In the genomic region with DNA sequence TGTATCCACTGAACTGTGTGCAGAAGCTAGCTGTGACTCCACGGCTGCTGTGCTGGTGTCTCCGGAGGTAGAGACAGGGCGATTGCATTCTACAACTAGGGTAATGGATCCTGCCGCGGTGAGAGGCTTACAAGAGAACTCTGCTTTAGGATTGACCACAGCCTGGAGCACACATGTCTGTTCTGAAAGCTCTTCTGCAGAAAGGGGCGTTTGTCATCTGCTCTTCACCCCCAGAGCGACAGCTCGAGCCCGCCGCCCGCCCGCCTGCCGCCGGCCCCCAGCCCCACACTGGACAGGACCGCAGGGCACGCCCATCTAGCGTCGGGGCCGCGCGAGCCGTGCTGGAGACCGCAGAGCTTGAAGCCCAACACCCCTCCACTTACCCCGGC, we compare ENCODE assay signal across 8 mouse cellular contexts. TPM values are rescaled to one million over a fixed set of nuclear protein-coding genes. Genes with fewer than 3 reads are reported as not detected.
DNase-seq lines count a peak whose midpoint lies in the region; ATAC-seq and TF ChIP-seq lines count a peak whose summit lies in the region.

No protein-coding gene starts in this region.

- in situ Hi-C loops in Patski (cut with MboI; ENCODE audit: low pct_unique_long_range_greater_than_20kb): loop anchor here (5.0 kb wide), 1 partner anchor 36 kb away; no protein-coding TSS in a partner anchor

- H3K27me3 ChIP-seq in heart, postnatal 0 days (ENCODE audit: control insufficient read depth, insufficient read depth, low read length): no peaks in the 10 kb centered on the region
- H3K27me3 ChIP-seq in Patski: no peaks in the 10 kb centered on the region
- H3K27me3 ChIP-seq in hindbrain, embryonic 12.5 days: no peaks in the 10 kb centered on the region
- H3K27me3 ChIP-seq in midbrain, embryonic 12.5 days: no peaks in the 10 kb centered on the region

- H3K4me1 ChIP-seq in heart, postnatal 0 days (ENCODE audit: control insufficient read depth, insufficient read depth): peaks cover 28% of the 10 kb centered on the region
- H3K4me1 ChIP-seq in hindbrain, embryonic 12.5 days: peaks cover 24% of the 10 kb centered on the region
- H3K4me1 ChIP-seq in midbrain, embryonic 12.5 days: peaks cover 28% of the 10 kb centered on the region

- intact Hi-C loops in heart, postnatal 36 days (cut with DNase I): loop anchor here (2.0 kb wide), 2 partner anchors 93 to 155 kb away; partner anchors contain the start of genes Pigp and Ttc3

- peak overlapping the region; percentile 83 for H3K4me3 ChIP-seq in heart, postnatal 0 days (ENCODE audit: low read depth, low read length)
- H3K4me3 ChIP-seq in hindbrain, embryonic 12.5 days: peak overlapping the region; percentile 85
- peak overlapping the region; percentile 71 for H3K4me3 ChIP-seq in midbrain, embryonic 12.5 days

- TF ChIP-seq CTCF in heart, postnatal 0 days (IDR thresholded peaks at IDR 0.05; ENCODE audit: low read depth): no peak
- TF ChIP-seq CTCF in Patski (IDR thresholded peaks at IDR 0.05): no peak

- under 1% methylated on average over 24 of the region's 24 CpGs for WGBS in heart, postnatal 0 days
- WGBS in hindbrain, embryonic 12.5 days: under 1% methylated on average over 24 of the region's 24 CpGs
- WGBS in midbrain, embryonic 12.5 days: under 1% methylated on average over 23 of the region's 24 CpGs

- peak overlapping the region; percentile 97 for H3K27ac ChIP-seq in heart, postnatal 0 days (ENCODE audit: low read depth)
- H3K27ac ChIP-seq in hindbrain, embryonic 12.5 days: peak overlapping the region; percentile 95
- peak overlapping the region; percentile 96 for H3K27ac ChIP-seq in midbrain, embryonic 12.5 days (replicated peaks)

- CTCF ChIA-PET in Patski (lab: Charles Lee): no interaction called here

- H3K36me3 ChIP-seq in heart, postnatal 0 days (replicated peaks; ENCODE audit: control insufficient read depth, insufficient read depth, low read length): no peaks in the 10 kb centered on the region
- H3K36me3 ChIP-seq in hindbrain, embryonic 12.5 days: no peaks in the 10 kb centered on the region
- H3K36me3 ChIP-seq in midbrain, embryonic 12.5 days: no peaks in the 10 kb centered on the region

- no peaks in the 10 kb centered on the region for H3K9me3 ChIP-seq in heart, postnatal 0 days (replicated peaks; ENCODE audit: control insufficient read depth, low read length)
- H3K9me3 ChIP-seq in hindbrain, embryonic 12.5 days (replicated peaks): no peaks in the 10 kb centered on the region
- H3K9me3 ChIP-seq in midbrain, embryonic 12.5 days: no peaks in the 10 kb centered on the region

- ATAC-seq in heart, postnatal 0 days (ENCODE audit: insufficient read depth, low read depth): peak; percentile 33
- ATAC-seq in Patski: peak; percentile 27
- ATAC-seq in hindbrain, embryonic 12.5 days (ENCODE audit: low FRiP score): peak; percentile 78
- ATAC-seq in midbrain, embryonic 12.5 days (ENCODE audit: low FRiP score, low read depth): peak; percentile 85

- TF ChIP-seq EP300 in heart, postnatal 0 days (IDR thresholded peaks at IDR 0.05; ENCODE audit: low read depth): no peak

- peak; percentile 63 for DNase-seq in heart, postnatal 0 days (ENCODE audit: low spot score)
- no peak for DNase-seq in heart, postnatal 36 days
- no peak for DNase-seq in Patski (ENCODE audit: low read depth, low spot score)
- DNase-seq in urinary bladder, postnatal 36 days (ENCODE audit: low spot score in 2 of 2): no peak
- no peak for DNase-seq in cerebellum, adult 11-12 months
- DNase-seq in cerebellum, adult 18-20 months: no peak

- peak overlapping the region; percentile 65 for H3K4me2 ChIP-seq in heart, postnatal 0 days (ENCODE audit: low read depth, low read length)
- H3K4me2 ChIP-seq in hindbrain, embryonic 12.5 days (replicated peaks): peak overlapping the region; percentile 79
- peak overlapping the region; percentile 85 for H3K4me2 ChIP-seq in midbrain, embryonic 12.5 days (replicated peaks)

- peak overlapping the region; percentile 79 for H3K9ac ChIP-seq in heart, postnatal 0 days (replicated peaks; ENCODE audit: low read depth, low read length)
- H3K9ac ChIP-seq in hindbrain, embryonic 12.5 days: peak overlapping the region; percentile 85
- peak overlapping the region; percentile 77 for H3K9ac ChIP-seq in midbrain, embryonic 12.5 days (replicated peaks)

- POLR2A ChIA-PET in Patski (lab: Charles Lee): interaction anchor here (0.6 to 1.6 kb wide), 2 partner anchors 21 to 43 kb away, joined by 3 read pairs; no protein-coding TSS in a partner anchor

RNA-seq across cellular contexts. Expression of gene Vps26c, which starts 0.7 kb away (rescaled TPM):
- total RNA-seq in heart, postnatal 0 days (2014; rRNA removed; ENCODE audit: low replicate concordance): 39.7 and 55.8 TPM in 2 replicates
- 35.6 and 37.2 TPM in 2 replicates for polyA plus RNA-seq in heart, postnatal 0 days (2015; fragmentation: Nextera tagmentation; extraction: Ambion mirVana)
- total RNA-seq in heart, postnatal 36 days (2021): 10 to 100 TPM; 24.1 to 28.1 TPM
- 61.3 TPM for polyA plus RNA-seq in Patski (2021)
- 67.0 and 70.3 TPM in 2 replicates for polyA plus RNA-seq in hindbrain, embryonic 12.5 days (2016; fragmentation: Nextera tagmentation; extraction: Ambion mirVana)
- polyA plus RNA-seq in midbrain, embryonic 12.5 days (2016; fragmentation: Nextera tagmentation; extraction: Ambion mirVana): 59.4 and 60.6 TPM in 2 replicates

RNA-seq across cellular contexts. Expression of gene Dyrk1a, which starts 43.9 kb away (rescaled TPM):
- 55.2 and 90.3 TPM in 2 replicates for total RNA-seq in heart, postnatal 0 days (2014; rRNA removed; ENCODE audit: low replicate concordance)
- polyA plus RNA-seq in heart, postnatal 0 days (2015; fragmentation: Nextera tagmentation; extraction: Ambion mirVana): 6.9 and 7.7 TPM in 2 replicates
- 10 to 100 TPM; 64.4 to 71.8 TPM for total RNA-seq in heart, postnatal 36 days (2021)
- 27.3 TPM for polyA plus RNA-seq in Patski (2021)
- 9.3 and 9.9 TPM in 2 replicates for polyA plus RNA-seq in hindbrain, embryonic 12.5 days (2016; fragmentation: Nextera tagmentation; extraction: Ambion mirVana)
- 9.5 and 10.0 TPM in 2 replicates for polyA plus RNA-seq in midbrain, embryonic 12.5 days (2016; fragmentation: Nextera tagmentation; extraction: Ambion mirVana)

Comparison
In these comparisons a context has a peak if more than half of its experiments do, and no peak if none do; other contexts are left out.
1. ATAC-seq: peak in every context shown above with its lines; median percentile 85 in midbrain, embryonic 12.5 days; 78 in hindbrain, embryonic 12.5 days; 33 in heart, postnatal 0 days; 27 in Patski.